Mouse (Mus musculus): ENCODE measurements at regions not wholly inside any gene's neighbourhood (a gene's known extent, or its start where the extent isn't known, plus 50 kb on each side); places are given as distances from the start of the nearest gene placed in this dataset.

DNA sequence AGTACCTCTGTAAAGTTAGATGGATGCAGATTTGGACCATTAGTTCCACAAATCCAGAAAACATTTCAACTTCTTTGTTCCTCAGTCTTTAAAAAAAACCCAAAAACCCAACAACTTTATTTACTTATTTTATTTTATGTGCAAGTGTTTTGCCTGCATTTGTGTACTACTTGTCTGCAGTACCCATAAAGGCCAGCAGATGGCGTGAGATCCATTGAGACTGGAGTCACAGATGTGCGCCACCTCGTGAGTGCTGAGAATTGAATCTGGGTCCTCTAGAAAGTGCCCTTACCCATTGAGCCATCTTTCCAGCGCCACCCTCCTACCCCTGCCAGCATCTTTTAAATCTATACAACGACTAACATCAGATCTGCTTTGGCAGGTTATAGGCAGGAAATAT, 53.0 kb downstream of the Gm12689 start:
- no peak for DNase-seq

DNA sequence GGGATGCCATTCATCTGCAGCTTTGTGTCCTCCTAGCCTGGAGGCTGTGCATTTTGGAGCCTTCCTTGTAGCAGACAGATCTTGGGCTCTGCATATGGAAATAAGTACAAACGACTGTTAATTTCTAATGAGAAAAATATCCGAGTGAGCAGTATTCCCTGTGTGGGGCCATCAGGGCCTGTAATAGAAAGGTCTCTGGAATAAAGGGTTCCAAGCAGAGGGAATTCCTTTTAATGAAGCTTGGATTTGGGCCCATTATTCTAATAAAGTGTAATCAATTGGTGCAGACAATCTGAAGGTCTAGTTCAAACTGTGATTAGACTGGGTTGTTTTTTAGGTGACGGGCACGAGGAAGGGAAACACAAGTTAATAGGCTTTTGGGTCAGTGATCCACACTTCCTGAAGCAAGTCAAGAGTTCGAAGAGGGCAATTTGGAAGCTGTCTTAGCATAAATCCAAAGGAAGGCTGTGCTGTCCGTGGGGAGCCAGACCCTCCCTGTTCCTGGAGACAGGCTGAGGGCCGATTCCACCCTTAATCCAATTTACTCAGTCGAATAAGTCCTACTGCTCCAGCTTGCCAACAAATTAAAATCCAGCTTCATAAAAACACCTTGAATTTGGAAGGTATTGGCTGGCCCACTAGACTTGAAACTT, 57.5 kb downstream of the Gm12689 start:
- DNase-seq = no peak

DNA sequence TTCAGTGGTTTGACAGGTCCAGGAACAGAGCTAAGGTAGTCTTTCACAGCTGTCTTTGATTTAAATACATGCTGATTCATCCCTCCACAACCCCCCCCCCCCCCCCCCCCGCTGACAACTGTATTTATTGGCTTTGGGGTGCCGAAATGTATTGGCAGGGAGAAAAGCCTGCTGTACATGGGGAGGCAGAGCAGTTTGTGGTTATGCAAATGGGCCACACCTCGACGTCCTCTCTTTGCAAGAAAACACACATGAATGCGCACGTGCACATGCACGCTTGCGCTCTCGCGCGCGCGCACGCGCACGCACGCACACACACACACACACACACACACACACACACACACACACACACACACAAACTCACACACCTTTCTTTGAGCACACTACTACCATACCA, 58.5 kb downstream of the Gm12689 start:
- no peak for DNase-seq

DNA sequence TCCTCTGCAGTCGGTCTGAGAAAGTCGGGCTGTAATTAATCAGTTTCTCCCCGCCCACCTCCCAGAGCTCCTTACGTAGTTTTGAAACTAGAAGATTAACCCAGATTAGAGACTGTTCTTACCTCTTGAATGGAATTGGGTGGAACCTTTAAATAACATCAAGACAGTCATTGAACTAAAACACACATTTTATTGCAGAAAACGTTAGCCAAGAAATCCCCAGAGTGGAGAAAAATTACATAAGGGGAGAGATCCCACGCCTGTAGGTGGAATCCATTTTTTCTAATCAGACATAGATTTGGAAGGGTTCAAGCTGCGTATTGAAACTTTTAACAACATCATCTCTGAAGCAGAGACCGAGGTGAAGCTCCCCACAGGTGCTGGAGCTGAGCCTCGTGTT, 59.1 kb downstream of the Gm12689 start:
- DNase-seq = no peak

DNA sequence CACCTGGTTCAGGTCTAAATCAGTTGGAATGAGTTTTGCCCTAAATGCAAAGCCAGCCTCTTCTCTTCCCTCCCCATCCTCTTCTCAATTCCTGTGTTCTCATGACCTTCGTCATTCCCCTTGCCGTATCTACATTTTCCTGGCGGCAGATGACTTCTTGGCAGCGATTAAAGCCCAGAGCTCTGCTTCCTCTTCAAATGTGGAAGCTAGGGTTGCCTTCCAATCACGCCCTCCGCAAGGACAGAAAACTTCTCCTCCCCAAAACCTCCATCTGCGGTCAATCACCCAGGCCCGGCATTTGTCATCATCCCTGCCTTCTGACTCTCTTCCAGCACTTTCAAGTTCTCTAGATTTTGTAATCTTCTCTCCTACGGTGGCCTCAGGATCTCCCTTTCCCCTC, 72.3 kb downstream of the Gm12689 start:
- DNase-seq = no peak

- DNase-seq = no peak
Observed at GRCm38 (mm10) chr4:99371162-99371561, 75.5 kb downstream of the Gm12689 start.

GRCm38 (mm10) chr4:99376171-99376570, 80.5 kb downstream of the Gm12689 start:
- DNase-seq = no peak

- DNase-seq = no peak
Observed at GRCm38 (mm10) chr4:99376911-99377310, 81.2 kb downstream of the Gm12689 start.

DNA sequence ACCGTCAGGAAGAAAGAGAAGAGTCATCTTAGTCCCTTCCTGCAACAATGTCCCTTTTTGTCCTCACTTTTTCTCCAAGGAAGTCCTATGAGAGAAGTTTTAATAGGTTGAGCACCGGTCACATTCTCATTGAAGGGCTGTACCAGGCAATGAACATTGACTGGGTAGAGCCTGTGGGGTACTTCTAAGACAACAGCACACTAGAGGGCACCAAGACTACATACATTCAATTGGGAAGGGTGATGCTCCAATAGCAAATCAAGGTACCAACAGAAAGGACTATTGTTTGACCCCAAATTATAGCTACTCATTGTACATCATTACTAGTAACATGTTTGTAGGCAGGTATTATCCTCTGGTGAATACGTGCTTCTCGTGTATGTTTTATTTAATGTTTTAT, 84.3 kb downstream of the Gm12689 start:
- DNase-seq = no peak

- no peak for DNase-seq
Observed at GRCm38 (mm10) chr4:99385381-99385780, 89.7 kb downstream of the Gm12689 start.

GRCm38 (mm10) chr4:99389428-99389827, 93.7 kb downstream of the Gm12689 start:
- DNase-seq = no peak

- no peak for DNase-seq
Observed at GRCm38 (mm10) chr4:99392986-99393385, 97.3 kb downstream of the Gm12689 start.

GRCm38 (mm10) chr4:99394244-99394643, 98.5 kb downstream of the Gm12689 start:
- no peak for DNase-seq

GRCm38 (mm10) chr4:99407466-99407865, 111.8 kb downstream of the Gm12689 start:
- DNase-seq = no peak

DNA sequence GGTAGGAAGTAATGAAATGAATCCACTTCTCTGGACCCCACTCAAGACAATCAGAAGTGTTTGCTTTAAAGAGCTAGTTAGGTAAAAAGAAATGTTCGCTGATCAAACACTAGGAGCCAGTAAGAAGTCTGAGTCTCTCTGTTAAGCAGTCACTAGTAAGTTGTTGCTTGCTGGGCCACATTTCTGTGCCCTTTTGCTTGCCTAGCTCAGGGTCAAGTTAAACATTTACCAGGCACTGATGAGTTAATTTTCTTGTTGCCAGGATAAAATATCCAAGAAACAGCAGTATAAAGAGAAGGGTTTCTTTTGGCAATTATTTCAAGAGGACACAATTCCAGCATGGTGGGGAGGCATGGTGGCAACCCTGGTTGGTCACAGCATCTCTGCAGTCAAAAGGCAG, 127.7 kb downstream of the Gm12689 start:
- no peak for DNase-seq

DNA sequence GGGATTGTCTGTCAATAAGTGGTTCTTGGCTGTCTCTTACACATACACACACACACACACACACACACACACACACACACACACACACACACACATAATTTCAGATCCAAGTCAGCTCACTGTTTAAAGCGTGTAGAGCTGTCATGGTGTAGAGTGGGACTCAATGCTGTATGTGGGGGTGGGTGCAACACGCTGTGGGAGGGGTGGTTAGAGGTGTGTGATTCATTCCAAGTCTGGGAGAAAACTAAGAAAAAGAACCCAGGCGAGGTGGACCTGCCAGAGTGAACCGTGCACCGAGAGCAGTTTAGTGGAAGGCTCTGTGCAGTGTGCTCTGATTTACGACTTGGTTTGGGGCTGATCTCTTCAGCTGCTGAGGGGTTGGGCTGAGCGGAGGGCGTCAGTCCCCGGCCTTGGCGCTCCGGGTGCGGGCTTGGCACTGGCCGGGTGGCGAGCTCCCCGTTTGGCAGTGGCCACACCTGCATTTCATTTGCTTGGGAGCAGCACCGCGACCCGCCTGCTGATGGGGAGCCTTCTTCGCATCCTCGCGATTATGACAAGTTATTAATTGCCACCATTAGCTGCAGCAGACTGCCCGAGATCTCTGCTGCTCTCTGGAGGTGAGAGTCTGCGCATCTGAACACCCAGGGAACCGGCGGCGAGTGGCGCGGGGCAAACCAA, 149.5 kb downstream of the Gm12689 start:
- DNase-seq = peak; percentile 10

DNA sequence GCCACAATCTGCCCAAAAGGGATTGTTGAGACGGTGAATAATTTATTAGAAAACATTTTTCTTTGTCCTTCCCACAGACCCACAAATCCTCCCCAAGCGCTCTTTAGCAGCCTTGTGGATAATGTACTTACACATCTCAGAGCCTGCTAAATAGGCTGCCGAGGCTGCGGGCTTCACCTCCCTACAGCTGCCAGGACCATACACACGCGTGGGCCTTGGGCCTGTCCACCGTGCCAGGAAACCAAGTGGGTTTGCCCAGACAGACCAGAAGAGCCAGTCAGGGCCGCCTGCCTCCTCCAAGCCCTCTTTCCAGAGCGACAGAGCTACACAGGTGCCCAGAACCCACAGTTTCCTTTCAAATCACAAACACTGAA, 150.0 kb downstream of the Gm12689 start:
- no peak for DNase-seq

DNA sequence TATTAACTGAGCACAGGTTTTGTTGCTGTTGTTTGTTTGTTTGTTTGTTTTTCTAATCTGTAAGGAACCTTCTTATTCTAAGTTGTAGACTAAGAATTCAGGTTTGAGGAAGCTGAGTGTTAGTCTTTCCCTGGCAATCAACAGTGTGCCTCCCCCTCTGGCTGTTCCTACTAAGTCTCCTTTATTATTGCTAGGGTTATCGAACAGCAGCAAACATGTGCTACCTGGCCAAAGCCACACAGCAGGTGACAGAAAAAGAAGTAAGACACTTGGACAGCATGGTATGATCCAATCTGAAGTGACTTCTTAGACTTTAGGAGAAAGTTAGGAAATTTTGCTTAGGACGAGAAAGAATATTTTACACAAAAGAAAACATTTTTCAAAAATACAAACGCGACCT, 163.3 kb downstream of the Gm12689 start:
- no peak for DNase-seq

- DNase-seq = peak; percentile 61
Observed at GRCm38 (mm10) chr4:99459436-99459835, 163.7 kb downstream of the Gm12689 start.

DNA sequence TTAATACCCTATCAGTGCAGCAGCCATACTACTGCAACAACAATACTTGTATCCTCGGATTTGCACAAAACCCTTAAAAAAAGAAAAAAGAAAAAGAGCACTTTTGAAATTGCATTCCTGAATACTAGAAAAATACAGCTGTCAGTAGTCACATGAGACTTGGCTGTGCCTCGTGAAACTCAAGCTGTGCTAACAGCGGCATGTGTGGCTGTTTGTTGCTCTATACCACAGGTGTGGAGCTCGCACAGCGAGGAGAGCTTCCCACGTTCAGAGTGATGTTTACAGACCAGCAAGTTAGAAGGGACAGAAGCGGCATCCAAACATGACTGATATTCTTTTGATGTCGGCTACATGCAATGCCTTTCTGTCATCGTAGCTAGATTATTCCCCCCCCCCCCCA, 169.8 kb downstream of the Gm12689 start:
- peak; percentile 8 for DNase-seq

DNA sequence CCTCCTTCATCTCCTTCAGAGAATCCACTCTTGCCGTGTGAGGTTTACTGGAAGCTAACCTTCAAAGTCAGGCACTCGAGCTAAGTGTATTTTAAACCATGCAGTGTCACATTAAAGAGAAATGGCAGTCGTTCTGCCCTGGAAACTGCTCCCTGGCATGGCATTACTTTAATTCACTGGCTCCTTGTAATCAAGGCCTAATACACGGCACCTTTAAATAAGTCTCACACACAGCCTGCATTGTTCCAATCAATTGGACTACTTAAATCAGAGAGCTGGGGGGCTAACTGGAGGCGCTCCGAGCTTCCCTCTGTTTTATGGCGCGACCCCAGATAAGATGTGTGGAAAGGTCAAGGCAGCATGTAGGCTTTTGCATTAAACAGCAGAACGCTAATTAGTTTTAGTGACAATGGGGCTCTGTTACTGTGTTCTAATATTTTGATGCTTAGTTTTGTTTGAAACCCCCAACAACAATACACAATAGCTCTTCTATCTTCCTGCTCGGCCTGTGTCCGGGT, 180.1 kb downstream of the Gm12689 start:
- no peak for DNase-seq

DNA sequence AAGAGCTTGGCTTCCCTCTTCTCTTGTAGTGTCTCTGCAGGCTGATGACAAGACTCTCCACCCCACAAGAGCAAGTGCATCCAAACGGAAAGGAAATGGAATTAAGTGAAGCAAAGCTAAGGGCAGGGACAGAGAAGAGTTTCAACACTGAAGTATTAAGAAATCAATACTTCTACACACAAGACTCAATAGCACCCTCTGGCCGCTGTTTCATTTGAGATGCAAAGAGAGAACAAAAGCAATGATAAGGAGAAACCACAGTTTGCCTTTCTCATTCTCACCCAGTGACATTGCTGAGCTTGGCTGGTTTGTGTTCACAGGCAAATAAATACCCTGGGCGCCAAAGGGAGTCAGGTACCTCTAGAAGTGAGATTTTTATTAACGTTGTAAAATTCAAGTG, 171.8 kb upstream of the Foxd3 start:
- DNase-seq = no peak

- DNase-seq = no peak
Observed at GRCm38 (mm10) chr4:99491536-99492514, 164.3 kb upstream of the Foxd3 start.
